Mouse (Mus musculus) ES-E14 (cell line): Measurements from ENCODE around the gene Fam124b. TPM values are rescaled to one million over a fixed set of nuclear protein-coding genes. Genes with fewer than 3 reads are reported as not detected.

Experiments used
- DNase-seq: peaks from one replicate; pipeline ENCODE4 v3.0.0-alpha.2; 2013; ENCODE audit warnings: low read depth, low spot score
- H3K27ac ChIP-seq: 2 replicates; pipeline ENCODE4 v1.5.1; 2012; ENCODE audit warnings: low read depth, mild to moderate bottlenecking, low read length, moderate library complexity, mixed read lengths; ENCODE audit not compliant: poor library complexity, insufficient read depth, severe bottlenecking
- H3K36me3 ChIP-seq: 2 replicates; pipeline ENCODE4 v1.6.1; 2012; ENCODE audit warnings: mild to moderate bottlenecking, low read length, moderate library complexity, mixed read lengths; ENCODE audit not compliant: control insufficient read depth, poor library complexity, insufficient read depth, severe bottlenecking
- H3K4me1 ChIP-seq, 2 experiments: fragments of 150-350 bp in 1 of 2; sonication (generic) in 1 of 2; 2 replicates each; pipeline ENCODE4 v1.6.1; 2012; ENCODE audit warnings: low read length in 2 of 2, mild to moderate bottlenecking in 1 of 2, mixed read lengths in 1 of 2; ENCODE audit not compliant: control insufficient read depth in 2 of 2, insufficient read depth in 2 of 2, poor library complexity in 1 of 2
- H3K4me3 ChIP-seq, 2 experiments: fragments of 150-350 bp in 1 of 2; sonication (generic) in 1 of 2; 2 replicates each; pipeline ENCODE4 v1.5.1; 2012; ENCODE audit warnings: low read length in 2 of 2, low read depth in 1 of 2, mild to moderate bottlenecking in 1 of 2, mixed read lengths in 1 of 2; ENCODE audit not compliant: insufficient read depth in 1 of 2, poor library complexity in 1 of 2, severe bottlenecking in 1 of 2
- H3K9ac ChIP-seq: 2 replicates; pipeline ENCODE4 v1.6.1; 2012; ENCODE audit warnings: low read depth, mild to moderate bottlenecking, low read length, mixed read lengths; ENCODE audit not compliant: poor library complexity, insufficient read depth, severe bottlenecking
- H3K9me3 ChIP-seq: fragments of 150-350 bp; sonication (generic); 2 replicates; pipeline ENCODE4 v1.6.1; 2012; ENCODE audit warnings: low read depth, mild to moderate bottlenecking, low read length; ENCODE audit not compliant: control insufficient read depth, insufficient read depth
- CHD2 ChIP-seq: IDR thresholded peaks from 2 replicates; pipeline ENCODE4 v1.6.1; 2014; ENCODE audit warnings: mild to moderate bottlenecking, low read depth, low read length, inconsistent platforms
- HCFC1 ChIP-seq: IDR thresholded peaks from 2 replicates; pipeline ENCODE4 v1.6.1; 2012; ENCODE audit warnings: low read length, inconsistent platforms, borderline replicate concordance; ENCODE audit not compliant: insufficient read depth
- MAFK ChIP-seq: IDR thresholded peaks from 2 replicates; pipeline ENCODE4 v1.6.1; 2014; ENCODE audit warnings: mild to moderate bottlenecking, low read depth, low read length, inconsistent platforms; ENCODE audit not compliant: insufficient read depth
- ZC3H11A ChIP-seq: IDR thresholded peaks from 2 replicates; pipeline ENCODE4 v1.6.1; 2012; ENCODE audit warnings: low read depth, mild to moderate bottlenecking, inconsistent platforms, low read length, borderline replicate concordance
- ZNF384 ChIP-seq: IDR thresholded peaks from 2 replicates; pipeline ENCODE4 v1.6.1; 2012; ENCODE audit warnings: low read depth, low read length, inconsistent platforms
- in situ Hi-C, 2 experiments: fragments of 600-800 bp; cut with MboI; formaldehyde crosslinking; loops; one replicate each; pipeline ENCODE4 v1.15.1; 2025; ENCODE audit warnings: low sequenced_read_pairs in 2 of 2, inconsistent platforms in 1 of 2; ENCODE audit not compliant: unreplicated experiment in 2 of 2
- total RNA-seq: library from RNA; depleted of rRNA; stranded (reverse); fragments of 300-350 nt; gene quantifications from 2 replicates; pipeline ENCODE4 v1.2.3, GENCODE M21; 2012

Fam124b gene
- total RNA-seq, 1 experiment: 0.18 TPM

DNA sequence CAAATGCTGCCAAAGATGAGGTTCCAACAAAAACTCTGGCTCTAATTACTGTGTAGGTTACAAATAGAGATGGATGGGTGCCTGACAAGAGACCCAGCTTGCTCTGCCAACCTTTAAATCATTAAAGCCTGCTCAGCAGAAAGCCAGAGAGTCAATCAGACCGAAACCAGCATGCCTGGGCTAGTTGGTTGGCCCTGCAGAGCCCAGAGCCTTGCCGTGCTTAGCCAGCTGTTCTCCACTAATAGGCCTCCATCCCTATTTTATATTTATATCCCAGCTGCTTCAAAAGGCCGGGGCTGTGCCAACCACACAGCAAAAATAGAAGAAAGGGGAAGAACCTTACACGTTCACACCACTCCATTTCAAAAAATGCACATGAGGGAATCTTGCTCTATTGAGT is 2.9 kb upstream of the Fam124b start:
- Histone ChIP-seq H3K9me3 (no peaks in the 10 kb centered on the region), H3K36me3 (no peaks in the 10 kb centered on the region), H3K4me1 (peaks cover 0 to 2% of the 10 kb centered on the region in 2 experiments; a peak in 1 of 4 replicates), H3K9ac (no peak overlapping the region), H3K27ac (no peak overlapping the region), H3K4me3 (no peak overlapping the region)
- in situ Hi-C loops: no loop called here
- no peak for DNase-seq
- TF ChIP-seq HCFC1 (no peak), ZC3H11A (no peak), ZNF384 (no peak), CHD2 (no peak), MAFK (no peak)

- H3K9ac ChIP-seq: no peak overlapping the region
- in situ Hi-C loops: no loop called here
- no peak overlapping the region for H3K27ac ChIP-seq
- no peaks in the 10 kb centered on the region for H3K36me3 ChIP-seq
- TF ChIP-seq CHD2 (no peak), HCFC1 (no peak), ZNF384 (no peak), MAFK (no peak), ZC3H11A (no peak)
- no peak overlapping the region for H3K4me3 ChIP-seq
- 0 out of 4 replicates have a peak, but pooled peaks cover 1 to 3% of the 10 kb centered on the region in 2 experiments for H3K4me1 ChIP-seq
- no peak for DNase-seq
- no peaks in the 10 kb centered on the region for H3K9me3 ChIP-seq
These were observed 4.4 kb downstream of the Fam124b start for GRCm38 (mm10) chr1:80213826-80214225.

- Histone ChIP-seq H3K4me1 (0 out of 4 replicates have a peak, but pooled peaks cover 1 to 3% of the 10 kb centered on the region in 2 experiments), H3K27ac (no peak overlapping the region), H3K36me3 (no peaks in the 10 kb centered on the region), H3K9ac (no peak overlapping the region), H3K9me3 (no peaks in the 10 kb centered on the region), H3K4me3 (no peak overlapping the region)
- in situ Hi-C loops: no loop called here
- TF ChIP-seq ZNF384: no peak
- TF ChIP-seq ZC3H11A: no peak
- no peak for TF ChIP-seq MAFK
- no peak for TF ChIP-seq CHD2
- no peak for TF ChIP-seq HCFC1
- DNase-seq: no peak
These were observed 5.1 kb downstream of the Fam124b start for GRCm38 (mm10) chr1:80213146-80213545.

GRCm38 (mm10) chr1:80202314-80202713 is 16.0 kb downstream of the Fam124b start:
- no peaks in the 10 kb centered on the region for H3K36me3 ChIP-seq
- no peak overlapping the region for H3K4me3 ChIP-seq
- H3K9me3 ChIP-seq: no peaks in the 10 kb centered on the region
- TF ChIP-seq MAFK (no peak), ZC3H11A (no peak), CHD2 (no peak), HCFC1 (no peak), ZNF384 (no peak)
- no peak overlapping the region for H3K9ac ChIP-seq
- no peak for DNase-seq
- no peaks in the 10 kb centered on the region for H3K4me1 ChIP-seq
- H3K27ac ChIP-seq: no peak overlapping the region
- in situ Hi-C loops: no loop called here

GRCm38 (mm10) chr1:80192837-80193236 is 25.4 kb downstream of the Fam124b start:
- Histone ChIP-seq H3K9ac (no peak overlapping the region), H3K36me3 (no peaks in the 10 kb centered on the region), H3K9me3 (no peaks in the 10 kb centered on the region), H3K4me3 (no peak overlapping the region), H3K4me1 (no peaks in the 10 kb centered on the region), H3K27ac (no peak overlapping the region)
- DNase-seq: no peak
- no peak for TF ChIP-seq CHD2
- TF ChIP-seq MAFK: no peak
- no peak for TF ChIP-seq ZNF384
- no peak for TF ChIP-seq ZC3H11A
- TF ChIP-seq HCFC1: no peak
- in situ Hi-C loops: loop anchor here in 1 of 2 experiments (25.0 kb wide), 1 partner anchor 219 kb away; no protein-coding TSS in a partner anchor
